Mouse (Mus musculus) kidney, adult 18-20 months (tissue): ENCODE data around the gene Srr.

Source experiments
- DNase-seq: peaks from one replicate; pipeline ENCODE4 v3.0.0; 2021

The Srr gene

DNA sequence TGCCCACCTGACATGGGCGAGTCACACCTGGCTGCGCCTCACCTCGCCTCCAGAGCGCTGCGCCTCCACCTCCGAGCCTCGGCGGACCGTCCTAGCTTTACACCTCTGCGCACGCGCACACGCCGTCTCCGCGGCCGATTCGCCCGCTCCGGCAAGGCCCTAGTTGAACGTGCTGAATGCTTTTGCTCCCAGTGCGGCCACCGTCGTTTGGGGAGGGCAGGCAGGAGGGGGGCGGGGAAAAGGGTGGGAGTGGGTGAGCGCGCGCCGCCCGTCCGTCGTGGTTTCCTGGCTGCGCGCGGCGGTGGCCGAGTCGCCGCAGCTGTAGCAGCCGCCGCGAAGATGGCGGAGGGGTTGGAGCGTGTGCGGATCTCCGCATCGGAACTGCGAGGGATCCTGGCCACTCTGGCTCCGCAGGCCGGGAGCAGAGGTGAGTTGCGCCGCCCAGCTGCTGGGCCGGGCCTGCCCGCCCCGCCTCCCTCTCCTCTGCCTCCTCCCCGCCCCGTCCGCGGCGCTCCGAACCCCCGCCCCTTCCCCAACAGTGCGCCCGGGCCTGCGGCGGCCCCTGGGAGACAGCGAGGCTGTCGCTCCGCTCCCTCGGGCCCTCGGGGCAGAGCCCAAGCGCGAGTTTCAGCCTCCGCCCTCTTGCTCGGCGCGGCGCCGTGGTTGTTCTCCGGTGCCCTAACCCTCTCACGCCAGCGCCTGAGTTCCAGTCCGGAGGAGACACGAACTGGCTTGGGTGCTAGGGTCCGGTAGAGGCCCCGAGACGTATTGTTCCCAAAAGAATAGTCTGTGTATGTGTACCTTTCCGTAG, at the start of gene Srr, which contains the start of gene Smg6:
TSS of gene Srr (minus strand) at position 372 of the 811 bp plus-strand sequence.
TSS of gene Smg6 (plus strand) at position 247 of the 811 bp plus-strand sequence.
- peak; percentile 93 for DNase-seq

DNA sequence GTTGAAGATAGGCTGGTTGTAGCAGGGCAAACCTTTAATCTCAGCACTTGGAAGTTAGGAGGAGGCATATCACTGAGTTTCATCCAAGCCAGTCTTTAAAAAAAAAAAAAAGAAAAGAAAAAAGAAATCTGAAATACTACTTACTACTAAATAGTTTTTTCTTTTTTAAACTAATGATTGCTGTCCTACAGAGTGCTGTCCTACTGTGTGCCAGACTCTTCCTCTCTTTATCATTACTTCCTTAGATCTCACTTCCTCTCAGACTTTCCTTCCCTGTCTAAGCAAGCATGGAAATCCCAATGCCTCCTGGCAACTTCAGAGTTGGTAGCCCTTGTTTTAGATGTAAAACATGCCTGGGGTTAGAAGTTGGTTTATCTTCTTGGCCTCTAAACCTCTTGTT, 48.9 kb upstream of the Srr start:
- DNase-seq, result no peak

DNA sequence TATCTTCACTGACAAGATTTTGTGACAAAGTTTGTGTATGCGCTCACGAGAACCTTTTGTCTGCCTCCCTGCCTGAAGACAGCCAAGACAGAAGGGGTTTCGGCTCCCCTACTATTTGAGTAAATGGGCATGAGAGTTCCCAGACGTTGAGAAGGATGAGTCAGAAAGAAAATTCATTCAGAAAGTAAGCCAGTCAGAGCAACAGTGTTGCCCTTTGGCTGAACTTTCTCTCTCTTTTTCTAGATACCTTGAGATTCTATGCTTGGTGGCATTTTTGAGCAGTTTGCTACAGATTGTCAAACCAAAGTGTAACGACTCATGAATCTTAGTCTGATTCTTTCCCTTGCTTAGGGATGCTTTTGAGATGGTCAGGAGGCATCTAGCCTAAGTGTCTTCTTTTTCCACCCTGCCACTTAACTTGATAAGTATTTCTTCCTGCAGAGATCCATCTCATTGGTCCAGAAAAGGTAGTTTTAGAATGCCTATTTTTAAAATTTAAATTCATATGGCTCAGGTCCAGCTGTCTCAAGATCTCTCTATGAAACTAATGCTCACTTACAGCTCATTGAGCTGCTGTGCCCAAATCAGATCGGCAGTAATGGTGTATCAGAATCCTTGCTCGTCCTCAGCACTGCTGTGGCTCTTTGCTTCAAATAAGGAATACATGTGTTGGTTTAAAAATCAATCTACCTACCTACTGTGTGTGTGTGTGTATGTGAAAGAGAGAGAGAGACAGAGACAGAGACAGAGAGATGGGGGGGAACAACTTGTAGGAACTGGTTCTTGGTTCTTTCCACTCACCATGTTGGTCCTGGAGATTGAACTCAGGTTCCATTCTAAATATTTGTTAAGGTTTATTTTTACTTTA, 47.8 kb upstream of the Srr start:
- no peak for DNase-seq

DNA sequence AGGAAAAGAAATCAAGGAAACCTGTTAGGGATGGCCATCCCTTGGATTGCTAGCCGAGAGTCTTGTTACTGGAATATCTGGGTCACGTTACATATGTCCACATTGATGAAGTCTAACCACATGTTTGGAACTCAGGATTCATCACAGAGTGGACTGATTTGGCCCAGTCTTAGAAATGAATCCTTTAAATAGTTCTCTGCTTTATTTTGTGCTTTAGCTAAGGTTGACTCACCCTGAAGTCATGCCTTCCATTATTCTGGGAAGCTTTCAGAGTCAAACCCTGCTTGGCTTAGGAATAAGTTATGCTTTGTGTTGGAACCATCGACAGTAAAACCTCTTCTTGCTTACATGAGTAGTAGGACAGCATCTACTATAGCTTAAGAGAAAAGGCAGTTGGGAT, 39.8 kb upstream of the Srr start:
- no peak for DNase-seq

DNA sequence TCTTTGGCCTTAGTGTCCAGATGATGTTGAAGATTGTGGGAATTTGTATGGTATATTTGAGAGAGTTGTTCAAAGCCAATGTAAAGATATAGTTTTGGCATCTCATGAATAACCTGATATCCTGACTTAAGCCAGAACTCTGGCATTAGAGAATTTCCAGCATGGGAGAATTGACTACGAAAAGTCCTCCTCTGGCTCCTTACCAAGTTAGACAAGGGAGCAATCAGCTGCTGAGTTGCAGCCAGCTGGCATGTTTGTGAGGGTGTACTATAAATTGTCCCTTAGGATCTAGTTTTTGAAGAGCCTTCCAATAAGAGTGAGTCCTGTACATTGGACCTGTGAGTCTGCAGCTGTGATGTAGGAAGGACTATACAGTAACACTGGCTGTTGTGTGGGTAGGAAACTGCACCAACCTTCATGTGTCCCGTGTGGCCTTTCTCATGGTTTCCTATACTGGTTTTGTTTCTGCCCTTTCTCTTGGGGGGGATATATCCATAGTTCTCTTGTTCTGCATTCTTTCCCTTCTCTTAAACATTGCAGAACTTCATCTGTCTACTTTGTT, 37.2 kb upstream of the Srr start:
- no peak for DNase-seq

DNA sequence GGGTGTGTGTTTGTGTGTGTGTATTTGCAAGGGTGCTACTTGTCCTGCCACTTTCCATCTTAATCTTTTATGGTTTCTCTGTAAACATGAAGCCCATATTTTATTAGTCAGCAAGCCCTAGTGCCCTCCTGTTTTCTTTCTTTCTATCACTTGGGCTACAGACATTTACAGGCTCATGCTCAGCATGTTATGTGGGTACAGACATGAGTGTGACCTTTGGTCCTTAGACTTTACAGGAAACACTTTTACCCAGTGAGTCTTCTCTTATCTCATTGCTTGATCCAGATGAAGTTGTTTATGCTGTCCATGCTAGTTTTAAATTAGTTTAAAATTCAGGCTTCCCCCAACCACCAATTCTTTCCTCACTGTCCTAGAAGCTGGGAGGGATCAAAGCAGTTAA, 36.2 kb upstream of the Srr start:
- no peak for DNase-seq

DNA sequence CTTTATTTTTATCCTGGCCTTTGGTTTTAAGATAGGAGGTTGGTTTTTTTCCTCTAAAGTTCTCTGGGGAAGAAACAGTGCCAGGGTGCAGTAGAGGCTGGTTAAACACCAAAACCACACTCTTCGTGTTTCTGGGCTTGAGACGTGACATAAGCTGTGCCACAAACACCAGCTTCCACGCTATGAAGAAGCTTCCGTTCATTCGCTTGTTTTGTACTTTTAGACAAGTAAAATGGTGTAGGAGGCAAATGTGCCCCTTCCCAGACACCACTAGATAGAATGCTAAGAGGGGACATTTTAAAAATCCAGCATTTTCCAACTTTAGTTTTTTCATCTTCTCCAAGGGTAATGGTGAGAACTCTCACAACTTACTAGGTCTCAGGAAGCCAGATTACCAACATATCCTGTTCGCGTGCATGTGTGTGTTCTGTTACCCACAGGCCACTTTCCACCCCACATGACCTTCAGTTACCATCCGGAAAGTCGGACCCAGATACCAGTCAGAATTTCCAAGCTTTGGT, 34.3 kb upstream of the Srr start:
- no peak for DNase-seq

DNA sequence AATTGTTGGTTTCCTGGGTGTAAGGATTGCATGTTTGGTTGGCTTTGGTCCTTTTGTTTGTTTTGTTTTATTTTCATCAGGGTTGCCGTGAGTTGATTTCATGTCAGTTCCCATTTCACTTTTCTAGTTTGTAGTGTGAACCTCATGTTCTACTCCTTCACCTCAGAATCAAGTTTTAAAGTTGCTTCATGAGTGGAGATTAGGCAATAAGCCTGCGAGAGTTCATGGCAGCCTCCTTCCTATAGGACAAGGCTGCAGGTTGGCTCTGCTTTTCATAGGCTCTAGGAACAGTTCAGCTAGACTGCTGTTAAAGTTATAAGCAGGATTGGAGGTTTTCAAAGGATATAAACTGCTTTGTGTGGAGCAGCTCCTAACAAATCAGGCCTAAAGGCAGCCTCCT, 33.8 kb upstream of the Srr start:
- DNase-seq, result no peak

DNA sequence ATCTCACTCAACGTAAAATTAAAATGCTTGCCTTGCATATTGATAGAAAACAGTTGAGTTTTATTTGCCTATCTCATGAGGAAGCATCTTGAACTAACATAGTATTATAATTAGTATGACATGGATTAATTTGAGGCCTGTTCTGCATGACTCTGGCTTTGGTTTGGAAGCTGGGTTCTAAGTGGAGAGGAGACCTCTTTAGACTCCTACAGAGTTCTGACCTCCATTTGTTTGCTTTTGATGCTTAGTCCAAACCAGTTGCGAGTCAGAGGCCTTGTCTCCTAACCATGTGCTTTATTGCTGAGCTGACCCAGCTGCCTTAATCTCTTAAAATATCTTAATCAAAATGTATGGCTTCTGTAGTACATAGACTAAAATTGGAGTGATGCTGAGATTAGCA, 31.9 kb upstream of the Srr start:
- no peak for DNase-seq

DNA sequence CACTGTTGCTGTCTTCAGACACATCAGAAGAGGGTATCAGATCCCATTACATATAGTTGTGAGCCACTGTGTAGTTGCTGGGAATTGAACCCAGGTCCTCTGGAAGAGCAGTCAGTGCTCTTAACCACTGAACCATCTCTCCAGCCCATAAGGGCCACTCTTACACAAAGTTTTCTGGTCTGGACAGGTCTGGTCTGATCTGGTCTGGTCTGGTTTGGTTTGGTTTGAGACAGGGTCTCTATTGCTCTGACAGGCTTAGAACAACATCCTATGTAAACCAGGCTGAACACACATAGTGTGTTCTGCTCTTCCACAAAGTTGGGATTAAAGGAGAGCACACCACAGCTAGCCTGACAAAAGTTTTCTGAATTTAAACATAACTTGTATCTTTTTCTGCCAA, 30.3 kb upstream of the Srr start:
- no peak for DNase-seq

DNA sequence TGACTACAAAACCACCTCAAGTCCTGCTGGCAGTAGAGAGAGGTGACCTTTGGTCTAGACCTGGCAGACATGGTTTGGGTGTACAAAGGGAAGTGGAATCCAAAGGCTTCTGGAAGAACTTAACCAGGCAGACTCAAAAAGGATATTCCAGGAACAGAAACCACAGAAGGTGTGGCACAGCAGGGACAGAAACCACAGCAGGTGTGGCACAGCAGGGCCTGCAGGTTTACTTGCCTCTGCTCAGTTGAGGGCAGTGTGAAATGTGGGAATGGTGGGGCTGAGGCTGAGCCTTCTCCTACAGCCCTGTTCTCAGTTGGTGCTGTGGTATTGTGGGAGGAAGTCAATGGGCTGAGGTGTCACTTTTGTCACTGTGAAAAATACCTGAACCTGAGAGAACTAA, 29.2 kb upstream of the Srr start:
- DNase-seq, result peak; percentile 37

DNA sequence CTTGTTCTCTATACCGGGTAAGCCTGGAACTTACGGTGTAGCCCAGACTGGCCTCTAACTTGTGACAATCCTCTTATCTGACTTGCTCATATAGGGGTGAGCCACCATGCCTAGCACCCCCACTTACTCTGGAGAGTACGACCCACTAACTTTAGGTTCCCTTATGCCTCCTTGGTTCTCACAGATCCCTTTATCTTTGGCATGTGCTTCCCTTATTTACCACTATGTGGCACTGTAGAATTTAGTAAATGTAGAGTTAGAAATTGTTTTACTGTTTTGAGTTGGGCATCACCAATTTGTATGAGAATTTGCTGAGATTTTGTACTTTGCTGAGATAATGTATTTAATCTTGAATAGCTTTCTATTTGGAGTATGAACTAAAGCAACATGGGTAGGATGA, 20.6 kb upstream of the Srr start:
- no peak for DNase-seq

DNA sequence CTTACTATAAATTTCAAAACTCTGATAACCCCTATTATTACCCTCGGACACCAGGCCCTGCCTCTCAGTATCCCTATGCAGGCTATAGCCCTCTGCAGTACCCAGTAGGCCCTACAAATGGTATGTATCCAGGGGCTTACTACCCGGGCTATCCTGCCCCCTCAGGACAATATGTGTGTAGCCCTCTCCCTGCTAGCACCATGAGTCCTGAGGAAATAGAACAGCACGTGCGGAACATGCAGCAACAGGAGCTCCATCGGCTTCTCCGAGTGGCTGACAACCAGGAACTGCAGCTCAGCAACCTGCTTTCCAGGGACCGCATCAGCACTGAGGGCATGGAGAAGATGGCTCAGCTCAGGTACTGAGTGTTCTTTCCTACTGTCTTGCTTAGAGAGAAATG, 4.6 kb upstream of the Srr start:
- no peak for DNase-seq

DNA sequence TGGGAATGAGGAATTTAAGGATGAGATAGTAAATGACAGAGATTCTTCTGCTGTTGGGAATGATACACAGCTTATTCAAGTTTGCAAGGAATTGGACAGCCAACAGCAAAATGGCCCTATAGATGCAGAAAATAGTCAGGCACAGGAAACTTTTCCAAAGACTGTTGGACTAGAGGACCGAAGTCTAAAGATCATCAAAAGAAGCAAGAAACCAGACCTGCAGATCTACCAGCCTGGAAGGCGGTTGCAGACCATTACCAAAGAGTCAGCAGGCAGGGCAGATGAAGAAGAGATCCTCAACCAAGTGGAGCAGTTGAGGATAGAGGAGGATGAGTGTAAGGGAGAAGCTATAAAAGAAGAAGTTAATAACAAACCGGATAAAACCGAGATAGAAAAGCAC, 3.4 kb upstream of the Srr start:
- DNase-seq, result no peak

DNA sequence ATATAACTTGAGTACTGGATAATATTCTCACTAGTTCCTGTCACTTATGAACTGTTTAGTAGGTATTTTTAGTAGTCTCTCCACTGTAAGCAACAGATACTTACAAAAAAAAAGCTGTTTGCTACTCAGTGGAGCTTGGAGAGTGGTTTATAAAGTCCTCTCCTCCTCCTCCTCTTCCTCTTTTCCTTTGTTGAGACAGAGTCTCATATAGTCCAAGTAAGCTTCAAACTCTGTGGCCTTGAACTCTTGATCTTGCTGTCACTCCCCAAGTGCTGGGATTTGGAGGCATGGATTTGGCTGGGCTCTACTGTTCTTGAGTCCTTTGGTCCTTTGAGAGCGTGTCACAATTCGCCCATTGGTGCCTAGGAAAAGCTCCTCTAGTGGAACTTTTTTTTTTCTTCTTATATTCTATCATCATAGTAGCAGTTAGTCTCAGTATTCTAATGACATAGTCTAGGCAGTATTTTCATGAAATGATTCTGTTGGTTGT, 1.5 kb upstream of the Srr start:
- no peak for DNase-seq

DNA sequence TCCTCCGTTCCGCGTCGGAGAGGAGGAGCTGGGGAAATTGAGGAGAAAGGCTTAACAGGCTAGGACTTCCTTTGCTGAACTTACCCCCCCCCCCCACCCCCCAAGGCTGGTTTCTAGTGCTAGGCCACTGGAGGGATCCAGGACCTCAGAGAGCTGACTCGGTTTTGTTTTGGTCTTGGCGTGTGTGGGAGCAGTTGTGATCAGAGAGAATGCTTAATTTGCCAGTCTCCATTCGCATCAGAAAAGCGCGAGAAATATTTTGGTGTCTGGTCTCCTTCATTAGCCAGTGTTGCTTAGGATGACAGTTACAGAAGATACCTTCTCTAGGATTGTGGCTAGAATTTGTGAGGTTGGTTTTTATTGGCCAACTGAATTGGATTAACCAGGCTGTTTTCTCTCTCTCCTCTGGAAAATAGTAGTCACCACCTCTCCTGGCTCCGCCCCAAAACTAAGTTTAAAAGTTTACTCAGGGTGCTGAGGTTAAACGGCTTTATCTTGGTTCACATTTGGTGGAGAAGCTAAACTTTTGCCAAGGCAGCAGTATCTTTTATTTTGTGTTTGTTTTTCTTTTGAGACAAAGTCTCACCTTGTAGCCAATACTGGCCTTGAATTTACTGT, 749 bp upstream of the Srr start:
- peak; percentile 70 for DNase-seq

DNA sequence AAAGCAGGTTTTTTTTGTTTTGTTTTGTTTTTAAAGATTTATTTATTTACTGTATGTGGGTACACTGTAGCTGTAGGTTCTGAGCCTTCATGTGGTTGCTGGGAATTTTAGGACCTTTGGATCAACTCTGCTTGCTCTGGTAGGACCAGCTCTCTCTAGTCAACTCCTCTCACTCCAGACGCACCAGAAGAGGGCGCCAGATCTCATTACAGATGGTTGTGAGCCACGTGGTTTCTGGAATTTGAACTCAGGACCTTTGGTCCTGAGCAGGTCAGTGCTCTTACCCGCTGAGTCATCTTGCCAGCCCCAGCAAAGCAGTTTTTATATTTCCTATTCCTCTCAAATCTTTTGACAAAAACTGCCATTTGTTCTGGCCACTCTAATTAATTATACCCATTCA, 1.6 kb downstream of the Srr start:
- DNase-seq, result peak; percentile 72

DNA sequence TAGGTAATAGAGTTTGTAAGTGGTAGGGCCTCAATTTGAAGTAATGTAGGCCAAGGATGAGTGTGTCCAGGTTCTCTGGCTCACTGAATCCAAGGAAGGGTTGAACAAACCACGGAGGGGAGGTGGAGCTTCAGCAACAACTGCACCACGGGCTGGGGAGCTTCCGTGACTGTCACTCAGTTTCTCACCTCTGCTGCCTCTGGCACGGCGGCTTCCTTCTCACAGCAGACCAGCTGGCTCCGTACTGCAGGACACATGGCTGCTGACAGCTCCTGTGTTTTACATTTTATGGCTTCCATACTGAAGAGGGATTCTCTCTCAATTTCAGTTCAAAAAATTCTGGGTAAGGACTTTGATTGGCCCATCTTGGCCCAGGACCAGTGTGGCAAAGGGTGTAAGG, 6.5 kb downstream of the Srr start:
- DNase-seq, result no peak

DNA sequence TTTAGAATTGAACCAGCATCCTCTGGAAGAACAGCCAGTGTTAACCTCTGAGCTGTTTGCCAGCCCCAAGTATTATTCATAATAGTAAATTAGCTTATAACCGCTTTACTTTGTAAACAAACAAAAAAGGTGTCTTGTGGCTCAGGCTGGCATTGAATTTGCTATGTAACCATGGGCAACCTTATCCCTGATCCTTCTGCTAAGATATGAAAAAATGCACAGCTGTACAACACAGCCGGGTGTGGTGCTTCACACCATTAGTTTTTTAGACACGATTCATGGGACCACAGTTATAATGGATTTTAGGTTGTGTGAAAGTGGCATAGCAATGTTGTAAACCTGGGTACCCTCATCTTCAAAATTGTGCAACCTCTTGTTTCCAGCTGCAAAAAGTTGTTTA, 13.3 kb downstream of the Srr start:
- DNase-seq, result no peak

DNA sequence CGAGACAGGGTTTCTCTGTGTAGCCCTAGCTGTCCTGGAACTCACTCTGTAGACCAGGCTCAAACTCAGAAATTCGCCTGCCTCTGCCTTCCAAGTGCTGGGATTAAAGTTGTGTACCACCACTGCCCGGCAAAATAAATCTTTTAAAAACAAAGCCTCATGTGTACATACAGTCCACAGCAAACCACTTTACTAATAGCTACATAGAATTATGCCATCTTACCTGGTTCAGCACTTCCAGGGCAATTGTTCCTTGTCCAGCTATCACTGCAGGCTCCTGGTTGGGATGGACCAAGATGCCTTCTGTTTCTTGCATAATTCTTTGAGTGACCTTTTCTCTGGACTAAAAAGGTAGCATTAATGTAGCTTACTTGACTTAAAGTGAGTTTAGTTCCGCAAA, 15.8 kb downstream of the Srr start:
- DNase-seq, result no peak

DNA sequence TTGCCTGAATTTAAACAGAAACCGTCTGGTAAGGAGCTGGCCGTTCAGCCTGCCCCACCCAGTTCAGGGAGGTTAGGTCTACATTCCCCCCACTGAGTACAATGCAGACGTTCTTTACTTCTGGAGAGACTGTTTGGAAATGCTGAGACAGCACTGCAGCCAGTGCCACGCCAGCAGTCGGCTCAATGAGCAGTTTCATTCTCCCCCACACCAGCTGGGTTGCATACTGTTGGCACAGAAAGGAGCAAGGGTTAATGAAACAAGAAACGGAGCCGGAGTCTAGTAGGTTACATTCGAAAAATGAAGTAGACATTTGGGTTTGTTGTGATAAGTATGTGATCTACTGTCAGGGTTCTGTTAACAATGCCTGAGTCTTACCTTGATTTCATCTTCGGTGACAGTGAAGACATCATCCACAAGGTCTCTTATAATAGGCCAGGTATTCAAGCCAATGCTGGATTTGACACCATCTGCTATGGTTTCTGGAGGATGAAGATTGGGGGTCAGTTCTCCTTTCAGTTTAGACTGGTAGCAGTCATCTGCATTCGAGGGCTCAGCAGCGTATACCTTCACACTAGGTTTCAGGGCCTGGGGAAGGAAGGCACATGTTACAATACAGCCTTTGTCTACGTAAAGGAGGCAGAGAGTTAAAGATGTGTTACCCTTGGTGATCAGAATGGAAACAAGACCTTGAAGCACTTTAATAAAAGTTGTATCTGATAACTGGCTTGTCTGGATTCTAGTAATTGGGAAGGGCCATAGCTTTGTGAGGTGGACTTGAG, 16.9 kb downstream of the Srr start:
- DNase-seq, result peak; percentile 25

DNA sequence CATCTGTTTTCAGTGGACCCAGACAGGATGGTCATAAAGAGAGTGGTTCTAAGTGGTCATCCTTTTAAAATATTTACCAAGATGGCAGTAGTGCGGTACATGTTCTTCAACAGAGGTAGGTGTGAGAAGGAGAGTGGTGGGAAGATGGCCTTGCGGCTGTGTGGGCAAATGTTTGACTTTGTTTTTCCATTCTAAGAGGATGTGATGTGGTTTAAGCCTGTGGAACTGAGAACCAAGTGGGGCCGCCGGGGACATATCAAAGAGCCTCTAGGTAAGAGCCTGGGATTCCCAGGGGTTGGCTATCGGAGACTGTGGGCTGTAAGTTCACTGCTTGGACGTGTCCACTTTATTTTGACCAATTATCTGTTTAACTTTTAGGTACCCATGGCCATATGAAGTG, 17.9 kb downstream of the Srr start:
- no peak for DNase-seq
